Comparison of ENCODE assay signal across 17 mouse cellular contexts in the genomic region with DNA sequence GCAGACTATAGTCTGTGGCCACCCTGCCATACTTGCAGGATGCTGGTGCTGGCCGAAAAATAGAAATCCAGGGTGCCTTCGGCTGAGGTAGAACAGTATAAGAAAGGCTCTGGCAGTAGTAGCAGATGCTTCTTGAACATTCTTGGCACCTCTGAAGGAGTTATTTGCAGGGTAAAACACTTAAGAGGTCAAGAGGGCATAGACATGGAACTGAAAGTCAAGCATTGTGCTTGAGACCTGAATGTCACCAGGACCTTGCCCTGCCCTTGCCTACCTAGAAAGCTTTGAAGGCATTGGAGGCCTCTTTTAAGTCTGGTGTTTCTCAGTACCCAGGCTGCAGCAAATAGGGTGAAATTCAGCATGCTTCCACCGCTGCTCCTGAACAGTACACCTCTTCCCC.
"Had no signal": no experiment of that assay in that cellular context is flagged by ENCODE, and none has a peak within 500 bp of the region (broad histone marks: within the 10 kb centered on the region; RNA-seq: fewer than 3 reads in every experiment).

No protein-coding gene starts in this region.

- H3K27ac ChIP-seq: liver, embryonic 13.5 days; liver, embryonic 15.5 days; lung, embryonic 15.5 days; macrophage; midbrain, embryonic 13.5 days; midbrain, embryonic 15.5 days; neural tube, embryonic 12.5 days; stomach, embryonic 15.5 days; stomach, postnatal 0 days had no signal

- H3K4me3 ChIP-seq: liver, embryonic 13.5 days; liver, embryonic 15.5 days; lung, embryonic 15.5 days; megakaryocyte, embryonic 14.5 days; midbrain, embryonic 13.5 days; midbrain, embryonic 15.5 days; neural tube, embryonic 12.5 days; stomach, embryonic 15.5 days had no signal

- H3K27me3 ChIP-seq: liver, embryonic 13.5 days; liver, embryonic 15.5 days; lung, embryonic 15.5 days; megakaryocyte, embryonic 14.5 days; midbrain, embryonic 13.5 days; midbrain, embryonic 15.5 days; neural tube, embryonic 12.5 days; stomach, embryonic 15.5 days had no signal

- ATAC-seq: liver, postnatal 0 days; midbrain, embryonic 13.5 days; midbrain, embryonic 15.5 days had no signal

- H3K9ac ChIP-seq: liver, embryonic 13.5 days; liver, embryonic 15.5 days; liver, postnatal 0 days; lung, embryonic 15.5 days; midbrain, embryonic 13.5 days; midbrain, embryonic 15.5 days; neural tube, embryonic 12.5 days; stomach, embryonic 15.5 days had no signal

- H3K36me3 ChIP-seq: liver, embryonic 13.5 days; liver, embryonic 15.5 days; lung, embryonic 15.5 days; midbrain, embryonic 13.5 days; midbrain, embryonic 15.5 days; neural tube, embryonic 12.5 days; stomach, embryonic 15.5 days had no signal

- H3K4me1 ChIP-seq: liver, embryonic 13.5 days; liver, embryonic 15.5 days; lung, embryonic 15.5 days; megakaryocyte, embryonic 14.5 days; midbrain, embryonic 13.5 days; midbrain, embryonic 15.5 days; neural tube, embryonic 12.5 days; stomach, embryonic 15.5 days had no signal

- H3K4me2 ChIP-seq: liver, embryonic 11.5 days; liver, embryonic 13.5 days; liver, embryonic 15.5 days; lung, embryonic 15.5 days; midbrain, embryonic 11.5 days; midbrain, embryonic 13.5 days; midbrain, embryonic 15.5 days; neural tube, embryonic 12.5 days; stomach, embryonic 15.5 days had no signal

- H3K9me3 ChIP-seq: liver, embryonic 13.5 days; liver, embryonic 15.5 days; lung, embryonic 15.5 days; megakaryocyte, embryonic 14.5 days; midbrain, embryonic 13.5 days; midbrain, embryonic 15.5 days; neural tube, embryonic 12.5 days; stomach, embryonic 15.5 days had no signal

- DNase-seq: liver, embryonic 13.5 days; liver, postnatal 0 days; right cerebral cortex, postnatal 14 days; thymus, adult 2 months; thymus, postnatal 25 days; thymus, postnatal 4 days had no signal
